Mouse (Mus musculus) left cerebral cortex, adult 6 months (tissue): ENCODE measurements around the gene Gm3642. TPM values are rescaled to one million over a fixed set of nuclear protein-coding genes. Genes with fewer than 3 reads are reported as not detected.

Experiments
- long read RNA-seq, 2 experiments: library from polyadenylated mRNA; unstranded; transcript quantifications; one replicate each; pipeline ENCODE4 v2.0.0; 2019 to 2020
- polyA plus RNA-seq: library from polyadenylated mRNA; unstranded; fragments of <200 nt; fragmentation: Nextera tagmentation; gene quantifications from 2 replicates; pipeline ENCODE4 v1.2.3, GENCODE M21; 2021

The Gm3642 gene
- not detected in 2 replicates for polyA plus RNA-seq
- long read RNA-seq, experiment 1: 0 reads
- long read RNA-seq, experiment 2: 0 reads

GRCm38 (mm10) chr14:6840211-6840610, at the start of gene Gm3642:
Gene Gm3642, minus strand, starts transcription at chr14:6840311.

GRCm38 (mm10) chr14:6889521-6890012, 49.5 kb upstream of the Gm3642 start, which contains the start of gene Gm3667:
Gene Gm3667, minus strand, starts transcription at chr14:6889962.

Other genes starting within 250 kb of the Gm3642 start
- gene Gm3629, start 249.7 kb downstream of the Gm3642 start, polyA plus RNA-seq: 0.06 and 0.12 TPM in 2 replicates
- not detected in 2 replicates for gene Gm3460, start 217.9 kb downstream of the Gm3642 start, polyA plus RNA-seq
- gene Gm10251, start 156.1 kb downstream of the Gm3642 start, polyA plus RNA-seq: 0.16 TPM in 1 of 2 replicates, not detected in the other
- gene Gm8050, start 120.1 kb downstream of the Gm3642 start, polyA plus RNA-seq: not detected in 2 replicates
- 1.7 and 1.8 TPM in 2 replicates for gene Gm3636, start 98.0 kb downstream of the Gm3642 start, polyA plus RNA-seq
- not detected in 2 replicates for gene Gm8362, start 65.9 kb downstream of the Gm3642 start, polyA plus RNA-seq
- 2.8 and 3.2 TPM in 2 replicates for gene Gm3667, start 49.7 kb upstream of the Gm3642 start, polyA plus RNA-seq
- not detected in 2 replicates for gene Gm6356, start 133.5 kb upstream of the Gm3642 start, polyA plus RNA-seq
- 0.38 and 0.43 TPM in 2 replicates for gene Gm10406, start 187.1 kb upstream of the Gm3642 start, polyA plus RNA-seq
- gene Gm3685, start 204.7 kb upstream of the Gm3642 start, polyA plus RNA-seq: not detected in 2 replicates